Mouse (Mus musculus): ENCODE measurements at regions not wholly inside any gene's neighbourhood (a gene's known extent, or its start where the extent isn't known, plus 50 kb on each side); places are given as distances from the start of the nearest gene placed in this dataset.

GRCm38 (mm10) chr15:38392441-38393149, 967.2 kb downstream of the 4930447A16Rik start:
- TF ChIP-seq CTCF (IDR thresholded peaks at IDR 0.05; ENCODE audit: insufficient read depth, low read depth, low read length) (no peak), POLR2A (IDR thresholded peaks at IDR 0.05; ENCODE audit: insufficient read depth, low read depth, low read length) (no peak)
